Mouse (Mus musculus): ENCODE results near the gene Ldb1. TPM values are rescaled to one million over a fixed set of nuclear protein-coding genes. Genes with fewer than 3 reads are reported as not detected.
A peak's percentile ranks its signal among the peaks of the same experiment; 100 is the strongest.

The Ldb1 gene
- total and polyA plus RNA-seq, 3 experiments = 56.9 to 120 (median 67.6) TPM

DNA sequence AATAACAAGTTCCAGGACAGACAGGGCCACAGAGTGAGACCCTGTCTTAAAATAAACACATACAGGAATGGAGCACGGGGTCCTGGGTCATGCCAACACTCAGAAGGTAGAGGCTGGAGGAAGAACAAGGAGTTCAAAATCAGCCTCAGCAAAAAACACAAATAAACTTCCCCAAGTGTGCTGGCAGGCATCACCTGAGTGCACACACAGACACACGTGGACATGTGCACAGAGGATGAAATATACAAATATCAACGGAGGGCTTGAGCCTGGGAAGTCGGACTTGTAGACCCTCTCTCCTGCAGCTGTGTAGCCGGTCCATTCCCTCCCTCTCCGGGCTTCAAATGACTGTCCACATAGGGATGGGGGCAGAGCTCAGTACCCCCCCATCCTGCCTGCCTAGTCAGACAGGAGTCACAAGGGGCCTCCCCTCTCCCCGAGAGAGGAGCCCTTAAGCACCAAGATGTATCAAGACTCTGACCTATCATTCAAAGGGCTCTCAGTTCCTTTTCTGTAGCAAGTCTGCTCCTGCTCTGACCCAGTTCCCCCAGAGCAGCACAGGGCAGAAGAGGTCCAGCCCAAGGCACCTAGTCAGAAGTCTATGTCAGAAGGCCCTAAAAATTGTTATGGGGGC lies 3.6 kb downstream of the Ldb1 start:
- Histone ChIP-seq H3K4me2 (ENCODE audit: insufficient read depth, low read depth, poor library complexity, severe bottlenecking) (peak overlapping the region; percentile 89), H3K4me1 (ENCODE audit: control insufficient read depth in 1 of 2, insufficient read depth in 2 of 2) (peaks cover 8 to 53% of the 10 kb centered on the region in 2 experiments), H3K9me3 (replicated peaks; ENCODE audit: low read length) (no peaks in the 10 kb centered on the region), H3K79me2 (replicated peaks; ENCODE audit: control insufficient read depth, extremely low read depth, insufficient read depth, poor library complexity, severe bottlenecking) (peaks cover 62% of the 10 kb centered on the region), H3K4me3 (replicated peaks in 1 of 3; ENCODE audit: low read depth in 2 of 3, low read length in 2 of 3, poor library complexity in 1 of 3) (peak overlapping the region in 2 of 3 experiments; percentile 12 to 56), H3K27me3 (replicated peaks) (peaks cover 12% of the 10 kb centered on the region), H3K27ac (ENCODE audit: insufficient read depth, low read depth) (peak overlapping the region; percentile 89), H3K9ac (ENCODE audit: insufficient read depth, low read depth) (peak overlapping the region; percentile 81), H3K36me3 (replicated peaks in 1 of 2; ENCODE audit: control insufficient read depth in 1 of 2, insufficient read depth in 1 of 2, low read length in 1 of 2) (peaks cover 0 to 5% of the 10 kb centered on the region in 2 experiments)
- in situ Hi-C loops (cut with MboI; ENCODE audit: low pct_ligation_motif_present, low pct_unique_long_range_greater_than_20kb, low sequenced_read_pairs) = no loop called here
- dilution Hi-C loops (cut with MboI; ENCODE audit: extremely low pct_ligation_motif_present, extremely low pct_unique_long_range_greater_than_20kb, low sequenced_read_pairs) = no loop called here
- TF ChIP-seq POLR2A (IDR thresholded peaks at IDR 0.05; ENCODE audit: low read depth, low read length) (peak; percentile 72), MAFK (IDR thresholded peaks at IDR 0.05; ENCODE audit: insufficient replicate concordance, low read length) (no peak), TCF12 (IDR thresholded peaks at IDR 0.05; ENCODE audit: low read depth, low read length) (peak; percentile 15; the same call in 1 of the 2 replicates), EP300 (IDR thresholded peaks at IDR 0.05; ENCODE audit: low read length) (peak; percentile 58), IRF4 (IDR thresholded peaks at IDR 0.05; ENCODE audit: low read depth, low read length) (peak; percentile 90), NELFE (IDR thresholded peaks at IDR 0.05; ENCODE audit: low read depth, low read length) (no peak), TBP (conservative IDR thresholded peaks at IDR 0.05; ENCODE audit: low read depth, low read length) (peak; percentile 56; the same call in 1 of the 2 replicates), BHLHE40 (IDR thresholded peaks at IDR 0.05; ENCODE audit: low read depth, low read length) (peak; percentile 96), UBTF (IDR thresholded peaks at IDR 0.05; ENCODE audit: low read depth, low read length) (peak; percentile 60; the same call in 1 of the 2 replicates), MAZ (IDR thresholded peaks at IDR 0.05; ENCODE audit: low read depth, low read length) (no peak; the same call in 1 of the 2 replicates), MAX (IDR thresholded peaks at IDR 0.05; ENCODE audit: low read length) (peak; percentile 87), NRF1 (IDR thresholded peaks at IDR 0.05; ENCODE audit: low read depth, low read length) (no peak), MXI1 (IDR thresholded peaks at IDR 0.05; ENCODE audit: low read depth, low read length) (peak; percentile 78; the same call in 1 of the 2 replicates)
- DNase-seq (ENCODE audit: extremely low read depth) = peak; percentile 83

DNA sequence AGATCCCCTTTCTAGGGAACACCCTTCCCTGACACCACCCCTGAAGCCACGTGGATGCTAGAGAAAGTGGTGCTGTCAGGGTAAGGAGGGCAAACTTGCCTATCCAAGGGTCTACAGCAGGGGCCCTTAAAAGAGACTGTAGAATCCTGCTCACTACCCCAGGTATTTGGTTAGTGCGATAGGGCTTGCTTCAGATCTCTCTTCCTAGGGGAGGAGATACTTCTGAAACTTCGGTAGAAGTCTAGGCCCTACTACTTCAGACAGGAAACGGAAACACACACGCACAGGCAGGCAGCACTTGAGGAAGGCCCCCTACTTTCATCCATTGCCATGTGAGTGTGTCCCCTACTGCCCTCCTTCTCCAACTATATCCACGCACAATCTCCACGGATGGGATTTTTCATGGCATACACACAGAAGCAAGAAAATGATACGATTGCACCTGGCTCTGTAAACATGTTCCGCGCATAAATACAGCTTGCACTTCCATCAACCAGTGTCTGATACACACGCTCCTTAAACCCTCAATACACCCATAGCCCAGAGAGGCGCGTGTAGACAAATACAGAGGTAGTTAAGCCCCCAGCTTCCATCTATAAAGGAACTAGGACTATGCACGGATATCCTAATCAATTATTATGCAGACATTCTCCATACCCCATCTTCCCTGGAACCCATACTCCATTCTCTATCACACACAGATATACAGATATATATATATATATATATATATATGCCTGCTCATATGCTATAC lies 4.7 kb downstream of the Ldb1 start:
- H3K9me3 ChIP-seq (replicated peaks; ENCODE audit: low read length) = no peaks in the 10 kb centered on the region
- peak overlapping the region; percentile 89 for H3K4me2 ChIP-seq (ENCODE audit: insufficient read depth, low read depth, poor library complexity, severe bottlenecking)
- dilution Hi-C loops (cut with MboI; ENCODE audit: extremely low pct_ligation_motif_present, extremely low pct_unique_long_range_greater_than_20kb, low sequenced_read_pairs) = no loop called here
- peaks cover 1% of the 10 kb centered on the region for H3K27me3 ChIP-seq (replicated peaks)
- peak overlapping the region; percentile 84 for H3K9ac ChIP-seq (ENCODE audit: insufficient read depth, low read depth)
- peaks cover 8 to 44% of the 10 kb centered on the region in 2 experiments for H3K4me1 ChIP-seq (ENCODE audit: control insufficient read depth in 1 of 2, insufficient read depth in 2 of 2)
- peak; percentile 69 for DNase-seq (ENCODE audit: extremely low read depth)
- H3K79me2 ChIP-seq (replicated peaks; ENCODE audit: control insufficient read depth, extremely low read depth, insufficient read depth, poor library complexity, severe bottlenecking) = peaks cover 62% of the 10 kb centered on the region
- in situ Hi-C loops (cut with MboI; ENCODE audit: low pct_ligation_motif_present, low pct_unique_long_range_greater_than_20kb, low sequenced_read_pairs) = no loop called here
- peaks cover 9 to 16% of the 10 kb centered on the region in 2 experiments for H3K36me3 ChIP-seq (replicated peaks in 1 of 2; ENCODE audit: control insufficient read depth in 1 of 2, insufficient read depth in 1 of 2, low read length in 1 of 2)
- peak overlapping the region; percentile 88 for H3K27ac ChIP-seq (ENCODE audit: insufficient read depth, low read depth)
- H3K4me3 ChIP-seq (replicated peaks in 1 of 3; ENCODE audit: low read depth in 2 of 3, low read length in 2 of 3, poor library complexity in 1 of 3) = peak overlapping the region; percentile 56 to 76 (median 65)
- peak; percentile 88 for TF ChIP-seq TBP (conservative IDR thresholded peaks at IDR 0.05; ENCODE audit: low read depth, low read length)
- 0 out of 2 replicates have a peak, but pooled peaks have one; percentile 52 for TF ChIP-seq MEF2A (IDR thresholded peaks at IDR 0.05; ENCODE audit: borderline replicate concordance, low read depth, low read length)
- peak; percentile 63 for TF ChIP-seq NELFE (IDR thresholded peaks at IDR 0.05; ENCODE audit: low read depth, low read length)
- no peak for TF ChIP-seq EP300 (IDR thresholded peaks at IDR 0.05; ENCODE audit: low read length)
- peak; percentile 86 for TF ChIP-seq MXI1 (IDR thresholded peaks at IDR 0.05; ENCODE audit: low read depth, low read length)
- TF ChIP-seq ZC3H11A (IDR thresholded peaks at IDR 0.05; ENCODE audit: low read depth, low read length) = no peak
- no peak for TF ChIP-seq RAD21 (IDR thresholded peaks at IDR 0.05; ENCODE audit: low read depth, low read length)
- TF ChIP-seq NRF1 (IDR thresholded peaks at IDR 0.05; ENCODE audit: low read depth, low read length) = no peak
- TF ChIP-seq CTCF (conservative IDR thresholded peaks at IDR 0.05 in 1 of 2, IDR thresholded peaks at IDR 0.05 in 1 of 2; ENCODE audit: low read depth in 2 of 2, low read length in 2 of 2) = no peak
- TF ChIP-seq ETS1 (conservative IDR thresholded peaks at IDR 0.05; ENCODE audit: low read depth, low read length) = peak; percentile 29
- no peak for TF ChIP-seq RCOR1 (conservative IDR thresholded peaks at IDR 0.05; ENCODE audit: low read depth, low read length)
- no peak for TF ChIP-seq E2F4 (IDR thresholded peaks at IDR 0.05; ENCODE audit: insufficient replicate concordance, low read depth, low read length)
- TF ChIP-seq ZNF384 (IDR thresholded peaks at IDR 0.05; ENCODE audit: low read depth, low read length) = no peak
- TF ChIP-seq HCFC1 (IDR thresholded peaks at IDR 0.05; ENCODE audit: low read depth, low read length) = peak; percentile 73
- no peak; the same call in none of the 2 replicates for TF ChIP-seq ZMIZ1 (IDR thresholded peaks at IDR 0.05; ENCODE audit: low read depth, low read length)
- TF ChIP-seq ELF1 (IDR thresholded peaks at IDR 0.05; ENCODE audit: low read depth, low read length) = peak; percentile 59
- TF ChIP-seq GABPA (IDR thresholded peaks at IDR 0.05; ENCODE audit: insufficient replicate concordance, low read depth, low read length) = no peak
- 0 out of 2 replicates have a peak, but pooled peaks have one; percentile 40 for TF ChIP-seq KAT2A (IDR thresholded peaks at IDR 0.05; ENCODE audit: insufficient replicate concordance, low read length)
- TF ChIP-seq USF1 (IDR thresholded peaks at IDR 0.05; ENCODE audit: low read depth, low read length) = no peak
- TF ChIP-seq MAFK (IDR thresholded peaks at IDR 0.05; ENCODE audit: insufficient replicate concordance, low read length) = no peak
- TF ChIP-seq MYC (IDR thresholded peaks at IDR 0.05; ENCODE audit: low read depth, low read length) = peak; percentile 98
- no peak for TF ChIP-seq UBTF (IDR thresholded peaks at IDR 0.05; ENCODE audit: low read depth, low read length)
